Mouse (Mus musculus): Measurements from ENCODE around the gene Hlx. TPM values are rescaled to one million over a fixed set of nuclear protein-coding genes. Genes with fewer than 3 reads are reported as not detected.

Gene Hlx
- 2.6 and 7.9 TPM in 2 replicates for polyA plus RNA-seq (2015; fragmentation: Nextera tagmentation; extraction: Ambion mirVana)

GRCm38 (mm10) chr1:184732556-184733049 is at the start of gene Hlx:
Hlx (minus strand) TSS chr1:184732619.
- H3K4me2 ChIP-seq, result peak within 1 kb of the TSS; percentile 61
- WGBS, result under 1% methylated on average over 32 of the region's 32 CpGs
- H3K27ac ChIP-seq (replicated peaks), result peak within 1 kb of the TSS; percentile 49
- H3K4me1 ChIP-seq, result peaks cover 21% of the 10 kb centered on the region
- no peaks in the 10 kb centered on the region for H3K36me3 ChIP-seq
- H3K27me3 ChIP-seq (replicated peaks), result peaks cover 84% of the 10 kb centered on the region
- H3K4me3 ChIP-seq (replicated peaks), result peak within 1 kb of the TSS; percentile 36
- no peak for ATAC-seq (ENCODE audit: low FRiP score)
- no peaks in the 10 kb centered on the region for H3K9me3 ChIP-seq (replicated peaks)
- H3K9ac ChIP-seq (replicated peaks), result peak within 1 kb of the TSS; percentile 38

DNA sequence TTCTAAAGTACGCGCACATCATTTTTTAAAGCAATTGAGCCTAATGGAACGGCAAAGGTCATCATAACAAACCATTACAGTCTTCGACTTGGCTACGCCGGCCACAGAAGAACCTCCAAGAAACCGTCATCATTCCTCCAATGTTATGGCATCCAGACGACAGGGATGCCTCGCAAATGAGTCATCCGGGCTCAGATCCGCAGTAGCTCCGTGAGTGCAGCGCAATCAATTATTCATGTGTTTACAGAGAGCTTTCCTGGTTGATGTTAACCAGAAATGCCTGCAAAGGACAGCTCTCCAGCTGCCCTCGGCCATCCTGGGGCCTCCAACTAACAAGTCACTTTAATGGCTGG is 49.7 kb upstream of the Hlx start:
- 67% methylated on average over 14 of the region's 14 CpGs for WGBS
- 0 out of 2 replicates have a peak, but pooled peaks cover under 1% of the 10 kb centered on the region for H3K4me1 ChIP-seq
- H3K27ac ChIP-seq (replicated peaks), result no peak overlapping the region
- no peak overlapping the region for H3K9ac ChIP-seq (replicated peaks)
- ATAC-seq (ENCODE audit: low FRiP score), result no peak
- 0 out of 2 replicates have a peak, but pooled peaks cover 4% of the 10 kb centered on the region for H3K27me3 ChIP-seq (replicated peaks)
- no peaks in the 10 kb centered on the region for H3K9me3 ChIP-seq (replicated peaks)
- no peaks in the 10 kb centered on the region for H3K36me3 ChIP-seq
- no peak overlapping the region for H3K4me2 ChIP-seq
- H3K4me3 ChIP-seq (replicated peaks), result no peak overlapping the region

DNA sequence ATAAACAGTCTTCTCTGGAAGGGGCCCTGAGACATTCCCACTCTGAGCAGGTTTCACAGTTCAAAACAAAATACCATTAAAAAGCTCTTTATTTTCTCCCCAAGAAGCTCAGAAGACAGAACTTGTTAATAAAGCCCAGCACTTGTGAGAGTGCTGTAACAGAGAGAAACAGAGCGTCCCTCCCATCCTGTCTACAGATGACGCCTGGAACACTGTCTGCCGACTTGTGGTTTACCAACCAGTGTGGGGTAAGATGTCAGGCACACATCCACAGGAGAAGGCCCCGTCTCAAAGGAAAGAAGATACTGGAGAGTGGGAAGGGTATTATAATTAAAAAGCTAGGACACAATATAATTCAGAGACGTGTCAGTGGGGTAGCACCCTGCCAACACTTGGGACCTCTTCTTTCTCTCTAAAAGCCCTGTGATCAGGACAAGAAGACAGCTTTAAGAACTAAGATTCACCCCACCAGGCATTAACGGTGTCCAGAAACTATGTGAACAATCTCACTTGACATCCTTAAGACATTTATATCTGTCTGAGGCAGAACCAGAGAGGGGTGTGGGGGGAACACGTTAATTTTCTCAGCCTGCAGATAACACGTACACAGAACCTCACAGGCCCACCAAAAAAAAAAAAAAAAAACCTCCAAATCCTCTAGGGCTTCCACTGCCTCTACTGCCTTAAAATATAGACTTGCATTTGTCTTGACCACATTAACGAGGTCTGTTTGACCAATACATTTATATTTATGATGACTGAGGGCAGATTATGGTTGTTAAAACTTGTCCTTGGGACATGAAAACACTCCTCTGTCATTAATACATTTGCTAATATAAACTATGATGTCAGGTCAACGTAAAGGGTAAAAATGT is 49.1 kb upstream of the Hlx start:
- no peak overlapping the region for H3K4me2 ChIP-seq
- no peaks in the 10 kb centered on the region for H3K36me3 ChIP-seq
- H3K27me3 ChIP-seq (replicated peaks), result 0 out of 2 replicates have a peak, but pooled peaks cover 6% of the 10 kb centered on the region
- no peak overlapping the region for H3K9ac ChIP-seq (replicated peaks)
- no peak overlapping the region for H3K4me3 ChIP-seq (replicated peaks)
- ATAC-seq (ENCODE audit: low FRiP score), result no peak
- no peaks in the 10 kb centered on the region for H3K9me3 ChIP-seq (replicated peaks)
- 80% methylated on average over 10 of the region's 10 CpGs for WGBS
- H3K27ac ChIP-seq (replicated peaks), result no peak overlapping the region
- 0 out of 2 replicates have a peak, but pooled peaks cover 3% of the 10 kb centered on the region for H3K4me1 ChIP-seq

DNA sequence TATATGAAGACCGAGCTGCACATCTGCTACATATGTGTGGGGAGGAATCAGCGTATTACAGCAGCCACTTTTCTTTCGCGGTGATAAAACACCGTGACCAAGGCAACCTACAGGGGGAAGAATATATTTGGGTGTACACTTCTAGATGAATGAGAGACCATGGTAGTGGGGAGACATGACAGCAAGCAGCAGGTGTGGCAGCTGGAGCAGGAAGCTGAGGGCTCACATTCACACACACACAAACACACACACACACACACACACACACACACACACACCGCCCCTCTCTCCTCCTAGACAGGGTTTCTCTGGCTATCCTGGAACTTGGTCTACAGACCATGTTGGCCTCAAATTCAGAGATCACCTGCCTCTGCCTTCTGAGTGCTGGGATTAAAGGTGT is 45.7 kb upstream of the Hlx start:
- no peaks in the 10 kb centered on the region for H3K36me3 ChIP-seq
- 0 out of 2 replicates have a peak, but pooled peaks cover 6% of the 10 kb centered on the region for H3K27me3 ChIP-seq (replicated peaks)
- 92% methylated on average over 6 of the region's 6 CpGs for WGBS
- H3K27ac ChIP-seq (replicated peaks), result no peak overlapping the region
- 0 out of 2 replicates have a peak, but pooled peaks cover 3% of the 10 kb centered on the region for H3K4me1 ChIP-seq
- no peaks in the 10 kb centered on the region for H3K9me3 ChIP-seq (replicated peaks)
- H3K9ac ChIP-seq (replicated peaks), result no peak overlapping the region
- no peak for ATAC-seq (ENCODE audit: low FRiP score)
- no peak overlapping the region for H3K4me3 ChIP-seq (replicated peaks)
- no peak overlapping the region for H3K4me2 ChIP-seq

GRCm38 (mm10) chr1:184777061-184777795 is 44.8 kb upstream of the Hlx start:
- Histone ChIP-seq H3K27me3 (replicated peaks) (0 out of 2 replicates have a peak, but pooled peaks cover 6% of the 10 kb centered on the region), H3K27ac (replicated peaks) (no peak overlapping the region), H3K9me3 (replicated peaks) (no peaks in the 10 kb centered on the region), H3K4me3 (replicated peaks) (no peak overlapping the region), H3K4me1 (0 out of 2 replicates have a peak, but pooled peaks cover 3% of the 10 kb centered on the region), H3K36me3 (no peaks in the 10 kb centered on the region), H3K4me2 (no peak overlapping the region), H3K9ac (replicated peaks) (no peak overlapping the region)
- ATAC-seq (ENCODE audit: low FRiP score), result no peak
- 35% methylated on average over 22 of the region's 22 CpGs for WGBS

DNA sequence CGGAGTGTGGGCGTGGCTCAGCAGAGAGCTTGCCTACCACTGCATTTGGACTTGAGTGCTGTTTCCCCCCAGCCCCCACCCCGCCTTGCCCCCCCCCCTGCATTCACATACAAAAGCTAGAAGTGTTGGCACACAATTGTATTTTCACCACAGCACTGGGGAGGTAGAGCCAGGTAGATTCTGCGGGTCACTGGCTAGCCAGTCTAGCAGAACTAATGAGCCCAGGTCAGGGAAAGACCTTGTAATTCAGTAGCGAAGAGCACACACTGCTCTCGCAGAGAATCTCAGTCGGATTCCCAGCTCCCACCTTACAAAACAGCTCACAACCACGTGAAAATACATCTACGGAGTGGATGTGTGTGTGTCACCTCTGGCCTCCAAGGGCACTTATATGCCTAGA is 42.9 kb upstream of the Hlx start:
- Histone ChIP-seq H3K27me3 (replicated peaks) (0 out of 2 replicates have a peak, but pooled peaks cover 6% of the 10 kb centered on the region), H3K27ac (replicated peaks) (no peak overlapping the region), H3K36me3 (no peaks in the 10 kb centered on the region), H3K4me1 (0 out of 2 replicates have a peak, but pooled peaks cover 3% of the 10 kb centered on the region), H3K4me2 (no peak overlapping the region), H3K4me3 (replicated peaks) (no peak overlapping the region), H3K9ac (replicated peaks) (no peak overlapping the region), H3K9me3 (replicated peaks) (no peaks in the 10 kb centered on the region)
- WGBS, result 60% methylated on average over 9 of the region's 9 CpGs
- ATAC-seq (ENCODE audit: low FRiP score), result no peak

DNA sequence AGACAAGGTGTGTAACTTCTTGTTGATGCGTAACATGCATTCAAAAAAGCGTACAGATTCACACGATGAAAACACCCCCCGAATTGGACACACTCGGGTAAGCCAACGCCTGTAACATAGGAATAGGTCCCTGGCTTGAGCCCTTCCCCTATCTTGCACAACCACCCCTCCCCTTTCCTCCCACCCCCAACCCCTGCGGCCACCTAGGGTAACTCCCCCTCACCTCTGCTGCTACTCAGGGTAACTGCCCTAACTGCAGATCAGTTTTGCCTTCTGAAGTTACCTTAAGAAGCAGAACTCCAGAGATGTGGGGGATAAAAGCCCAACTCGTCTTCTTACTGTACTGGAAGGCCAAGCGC is 39.5 kb upstream of the Hlx start:
- no peak for ATAC-seq (ENCODE audit: low FRiP score)

GRCm38 (mm10) chr1:184771202-184771890 is 38.9 kb upstream of the Hlx start:
- no peak overlapping the region for H3K4me3 ChIP-seq (replicated peaks)
- no peak for ATAC-seq (ENCODE audit: low FRiP score)
- no peaks in the 10 kb centered on the region for H3K27me3 ChIP-seq (replicated peaks)
- no peak overlapping the region for H3K9ac ChIP-seq (replicated peaks)
- no peak overlapping the region for H3K27ac ChIP-seq (replicated peaks)
- H3K36me3 ChIP-seq, result no peaks in the 10 kb centered on the region
- 28% methylated on average over 18 of the region's 18 CpGs for WGBS
- H3K4me1 ChIP-seq, result no peaks in the 10 kb centered on the region
- no peaks in the 10 kb centered on the region for H3K9me3 ChIP-seq (replicated peaks)
- peak overlapping the region; percentile 24; the same call in 1 of the 2 replicates for H3K4me2 ChIP-seq

More for the DNA sequence above, 39.5 kb upstream of the Hlx start:
- no peaks in the 10 kb centered on the region for H3K27me3 ChIP-seq (replicated peaks)
- H3K9ac ChIP-seq (replicated peaks), result no peak overlapping the region
- H3K4me3 ChIP-seq (replicated peaks), result no peak overlapping the region
- no peaks in the 10 kb centered on the region for H3K9me3 ChIP-seq (replicated peaks)
- 24% methylated on average over 9 of the region's 9 CpGs for WGBS
- H3K36me3 ChIP-seq, result no peaks in the 10 kb centered on the region
- no peaks in the 10 kb centered on the region for H3K4me1 ChIP-seq
- H3K27ac ChIP-seq (replicated peaks), result no peak overlapping the region
- H3K4me2 ChIP-seq, result peak overlapping the region; percentile 11

DNA sequence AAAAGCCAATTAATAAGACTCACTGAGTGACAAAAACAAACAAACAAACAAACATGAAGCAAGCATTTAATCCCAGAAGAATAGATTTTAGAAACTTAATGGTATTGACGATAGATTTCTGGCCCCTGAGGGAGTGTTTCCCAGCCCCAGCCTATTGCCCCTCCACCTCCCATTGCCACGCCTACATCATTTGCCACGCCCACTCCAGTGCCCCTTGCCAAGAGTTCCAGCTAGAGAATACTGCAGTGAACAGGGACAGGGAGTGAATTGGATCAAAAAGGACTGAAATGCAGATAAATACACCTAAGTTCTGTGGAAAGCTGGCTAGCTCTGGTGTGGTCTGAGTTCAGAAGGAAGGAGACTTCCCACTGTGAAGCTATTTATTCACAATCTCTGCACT is 31.4 kb upstream of the Hlx start:
- Histone ChIP-seq H3K4me3 (replicated peaks) (no peak overlapping the region), H3K36me3 (no peaks in the 10 kb centered on the region), H3K4me2 (no peak overlapping the region), H3K9me3 (replicated peaks) (no peaks in the 10 kb centered on the region), H3K9ac (replicated peaks) (no peak overlapping the region), H3K27me3 (replicated peaks) (no peaks in the 10 kb centered on the region), H3K27ac (replicated peaks) (no peak overlapping the region), H3K4me1 (no peaks in the 10 kb centered on the region)
- WGBS, result 36% methylated on average over 3 of the region's 3 CpGs
- ATAC-seq (ENCODE audit: low FRiP score), result no peak

GRCm38 (mm10) chr1:184762941-184763340 is 30.5 kb upstream of the Hlx start:
- Histone ChIP-seq H3K36me3 (no peaks in the 10 kb centered on the region), H3K4me1 (no peaks in the 10 kb centered on the region)
- 46% methylated on average over 5 of the region's 5 CpGs for WGBS

GRCm38 (mm10) chr1:184761988-184762387 is 29.6 kb upstream of the Hlx start:
- Histone ChIP-seq H3K4me3 (replicated peaks) (no peak overlapping the region), H3K9ac (replicated peaks) (no peak overlapping the region), H3K4me2 (no peak overlapping the region), H3K27me3 (replicated peaks) (no peaks in the 10 kb centered on the region), H3K4me1 (no peaks in the 10 kb centered on the region), H3K27ac (replicated peaks) (no peak overlapping the region), H3K9me3 (replicated peaks) (no peaks in the 10 kb centered on the region), H3K36me3 (no peaks in the 10 kb centered on the region)
- ATAC-seq (ENCODE audit: low FRiP score), result no peak
- 69% methylated on average over 4 of the region's 4 CpGs for WGBS

More at GRCm38 (mm10) chr1:184762941-184763340, 30.5 kb upstream of the Hlx start:
- Histone ChIP-seq H3K27me3 (replicated peaks) (no peaks in the 10 kb centered on the region), H3K4me3 (replicated peaks) (no peak overlapping the region), H3K4me2 (no peak overlapping the region), H3K9me3 (replicated peaks) (no peaks in the 10 kb centered on the region), H3K27ac (replicated peaks) (no peak overlapping the region), H3K9ac (replicated peaks) (no peak overlapping the region)
- no peak for ATAC-seq (ENCODE audit: low FRiP score)

Measured in neural tube, embryonic 15.5 days (tissue).